Mouse (Mus musculus): ENCODE results near the gene Mapk7. TPM values are rescaled to one million over a fixed set of nuclear protein-coding genes. Genes with fewer than 3 reads are reported as not detected.

Gene Mapk7
- total and polyA plus RNA-seq, 3 experiments: 12.4 to 32.3 (median 12.7) TPM

DNA sequence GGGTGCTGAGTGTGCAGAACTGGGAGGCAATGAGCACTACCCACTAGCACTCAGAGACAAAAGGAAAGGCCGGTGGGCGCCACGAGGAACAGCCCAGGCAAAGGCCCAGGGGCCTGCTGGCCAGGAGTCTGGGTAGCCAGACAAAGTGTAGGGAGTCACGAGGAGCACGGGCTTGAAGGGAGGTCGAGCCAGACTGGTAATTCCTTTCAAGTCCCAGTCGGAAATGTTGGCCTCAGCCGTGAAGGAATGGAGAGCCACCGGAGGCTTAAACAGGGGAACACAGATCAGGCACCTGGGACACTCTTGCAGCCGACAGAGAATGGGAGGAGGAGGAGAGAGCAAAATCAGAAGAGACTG lies 10.0 kb downstream of the Mapk7 start:
- Histone ChIP-seq H3K4me1 (ENCODE audit: insufficient read depth, low read depth, low read length) (peaks cover 5% of the 10 kb centered on the region), H3K9me3 (replicated peaks) (no peaks in the 10 kb centered on the region), H3K4me3 (ENCODE audit: low read depth, low read length) (no peak overlapping the region), H3K27me3 (ENCODE audit: insufficient read depth, low read length) (peaks cover 31% of the 10 kb centered on the region), H3K36me3 (replicated peaks) (peaks cover 19% of the 10 kb centered on the region)
- ATAC-seq (ENCODE audit: extremely low read depth, insufficient number of reproducible peaks, low FRiP score, poor library complexity, severe bottlenecking): no peak
- TF ChIP-seq POLR2AphosphoS5 (IDR thresholded peaks at IDR 0.05; ENCODE audit: insufficient replicate concordance, low read depth, low read length) (no peak), GATA1 (IDR thresholded peaks at IDR 0.05; ENCODE audit: borderline replicate concordance, low read length) (no peak), GATA2 (IDR thresholded peaks at IDR 0.05; ENCODE audit: borderline replicate concordance, low read depth, low read length) (no peak), CTCF (IDR thresholded peaks at IDR 0.05; ENCODE audit: low read depth, low read length) (no peak), TAL1 (conservative IDR thresholded peaks at IDR 0.05; ENCODE audit: low read depth, low read length) (no peak)
- no peak for DNase-seq (ENCODE audit: low spot score)

DNA sequence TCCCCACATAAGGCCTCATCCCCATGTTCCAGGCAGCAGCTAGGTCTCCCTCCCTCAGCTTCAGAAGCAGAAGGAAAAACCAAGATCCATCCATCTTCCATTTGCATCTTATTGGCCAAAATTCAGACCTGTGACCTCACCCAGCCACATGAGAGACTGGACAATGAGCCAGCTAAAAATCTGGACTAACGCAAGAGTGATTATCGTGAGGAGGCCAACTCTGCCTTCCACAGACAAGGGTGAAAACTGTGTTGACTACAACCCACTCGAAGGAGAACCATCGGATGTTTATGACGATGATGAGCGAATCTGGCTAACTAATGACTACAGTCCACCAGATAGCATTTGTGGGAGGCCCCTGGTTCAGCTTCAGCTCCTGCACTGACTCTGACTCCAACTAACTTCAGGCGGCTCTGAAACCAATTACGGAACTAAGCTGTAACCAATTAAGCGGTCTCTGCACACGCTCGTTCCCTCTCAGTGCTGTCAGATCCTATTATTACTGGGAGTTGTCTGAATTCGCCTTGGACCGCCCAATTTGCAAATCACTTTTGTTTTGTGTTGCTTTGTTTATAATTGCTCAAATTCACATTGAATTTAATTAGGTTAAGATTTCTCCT lies 10.9 kb downstream of the Mapk7 start:
- TF ChIP-seq CTCF (IDR thresholded peaks at IDR 0.05; ENCODE audit: low read depth, low read length): no peak
- TF ChIP-seq GATA1 (IDR thresholded peaks at IDR 0.05; ENCODE audit: borderline replicate concordance, low read length): no peak
- Histone ChIP-seq H3K9me3 (replicated peaks) (no peaks in the 10 kb centered on the region), H3K4me3 (ENCODE audit: low read depth, low read length) (no peak overlapping the region), H3K36me3 (replicated peaks) (peaks cover 10% of the 10 kb centered on the region), H3K27me3 (ENCODE audit: insufficient read depth, low read length) (peaks cover 31% of the 10 kb centered on the region), H3K4me1 (ENCODE audit: insufficient read depth, low read depth, low read length) (peaks cover 5% of the 10 kb centered on the region)
- DNase-seq (ENCODE audit: low spot score): no peak
- ATAC-seq (ENCODE audit: extremely low read depth, insufficient number of reproducible peaks, low FRiP score, poor library complexity, severe bottlenecking): no peak

DNA sequence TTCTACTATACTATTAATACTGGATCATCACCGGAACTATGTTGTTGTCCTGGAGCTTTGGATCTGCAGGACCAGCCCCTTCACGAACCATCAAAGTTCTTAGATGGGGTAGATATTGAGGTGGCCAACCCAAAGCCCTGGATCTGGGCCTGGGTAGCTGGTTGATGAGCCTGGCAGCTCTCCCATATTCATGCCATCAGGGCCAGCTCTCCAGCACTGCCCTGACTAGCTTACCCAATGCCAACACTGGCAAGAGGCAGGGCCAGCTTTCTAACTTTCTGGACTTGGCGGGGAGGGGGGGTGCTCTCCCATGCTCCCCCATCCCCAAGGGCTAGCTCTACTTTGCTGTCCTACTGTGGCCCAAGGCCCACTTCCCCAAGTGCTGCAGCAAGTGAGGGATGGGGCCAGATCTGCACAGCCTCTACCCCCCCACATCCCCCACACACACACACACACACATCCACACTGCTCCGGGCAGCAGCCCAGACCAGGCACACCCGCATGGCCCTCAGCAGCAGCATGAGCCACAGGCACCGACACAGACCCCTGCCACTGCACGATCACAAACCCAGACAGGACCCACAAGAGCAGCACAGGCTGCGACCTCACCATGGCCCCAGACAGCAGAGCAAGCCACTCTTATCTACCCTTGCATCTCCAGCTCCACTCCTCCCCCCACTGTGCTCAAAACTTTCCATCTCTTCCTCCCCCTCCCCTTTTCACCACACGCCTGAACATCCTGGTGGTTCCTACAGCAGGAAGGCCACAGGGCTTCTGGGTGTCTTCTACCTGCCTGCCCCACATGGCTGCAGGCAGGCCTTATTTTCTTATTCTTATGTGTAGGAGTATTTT lies 12.7 kb downstream of the Mapk7 start:
- no peaks in the 10 kb centered on the region for H3K36me3 ChIP-seq (replicated peaks)
- ATAC-seq (ENCODE audit: extremely low read depth, insufficient number of reproducible peaks, low FRiP score, poor library complexity, severe bottlenecking): no peak
- H3K4me1 ChIP-seq (ENCODE audit: insufficient read depth, low read depth, low read length): peaks cover 5% of the 10 kb centered on the region
- H3K4me3 ChIP-seq (ENCODE audit: low read depth, low read length): no peak overlapping the region
- H3K27me3 ChIP-seq (ENCODE audit: insufficient read depth, low read length): peaks cover 34% of the 10 kb centered on the region
- TF ChIP-seq GATA1 (IDR thresholded peaks at IDR 0.05; ENCODE audit: borderline replicate concordance, low read length): no peak
- TF ChIP-seq POLR2AphosphoS5 (IDR thresholded peaks at IDR 0.05; ENCODE audit: insufficient replicate concordance, low read depth, low read length): no peak
- TF ChIP-seq CTCF (IDR thresholded peaks at IDR 0.05; ENCODE audit: low read depth, low read length): no peak
- no peak for TF ChIP-seq TAL1 (conservative IDR thresholded peaks at IDR 0.05; ENCODE audit: low read depth, low read length)
- no peak for TF ChIP-seq GATA2 (IDR thresholded peaks at IDR 0.05; ENCODE audit: borderline replicate concordance, low read depth, low read length)
- no peak for DNase-seq (ENCODE audit: low spot score)
- H3K9me3 ChIP-seq (replicated peaks): no peaks in the 10 kb centered on the region

DNA sequence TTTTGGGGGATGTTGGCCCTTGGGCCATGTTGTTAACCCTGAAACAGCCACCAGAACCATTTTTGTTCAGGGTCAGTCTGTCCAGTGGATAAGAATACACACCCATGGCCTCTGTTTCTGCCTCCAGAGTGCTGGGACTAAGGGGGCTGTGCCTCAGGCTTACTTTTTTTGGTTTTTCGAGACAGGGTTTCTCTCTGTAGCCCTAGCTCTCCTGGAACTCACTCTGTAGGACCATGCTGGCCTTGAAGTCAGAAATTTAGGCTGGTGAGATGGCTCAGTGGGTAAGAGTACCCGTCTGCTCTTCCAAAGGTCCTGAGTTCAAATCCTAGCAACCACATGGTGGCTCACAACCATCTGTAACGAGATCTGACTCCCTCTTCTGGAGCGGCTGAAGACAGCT lies 15.4 kb downstream of the Mapk7 start:
- Histone ChIP-seq H3K4me1 (ENCODE audit: insufficient read depth, low read depth, low read length) (peaks cover 5% of the 10 kb centered on the region), H3K4me3 (ENCODE audit: low read depth, low read length) (no peak overlapping the region), H3K27me3 (ENCODE audit: insufficient read depth, low read length) (peaks cover 16% of the 10 kb centered on the region), H3K36me3 (replicated peaks) (no peaks in the 10 kb centered on the region), H3K9me3 (replicated peaks) (no peaks in the 10 kb centered on the region)
- TF ChIP-seq POLR2AphosphoS5 (IDR thresholded peaks at IDR 0.05; ENCODE audit: insufficient replicate concordance, low read depth, low read length): no peak
- no peak for TF ChIP-seq GATA1 (IDR thresholded peaks at IDR 0.05; ENCODE audit: borderline replicate concordance, low read length)
- TF ChIP-seq GATA2 (IDR thresholded peaks at IDR 0.05; ENCODE audit: borderline replicate concordance, low read depth, low read length): no peak
- no peak for ATAC-seq (ENCODE audit: extremely low read depth, insufficient number of reproducible peaks, low FRiP score, poor library complexity, severe bottlenecking)
- DNase-seq (ENCODE audit: low spot score): no peak

DNA sequence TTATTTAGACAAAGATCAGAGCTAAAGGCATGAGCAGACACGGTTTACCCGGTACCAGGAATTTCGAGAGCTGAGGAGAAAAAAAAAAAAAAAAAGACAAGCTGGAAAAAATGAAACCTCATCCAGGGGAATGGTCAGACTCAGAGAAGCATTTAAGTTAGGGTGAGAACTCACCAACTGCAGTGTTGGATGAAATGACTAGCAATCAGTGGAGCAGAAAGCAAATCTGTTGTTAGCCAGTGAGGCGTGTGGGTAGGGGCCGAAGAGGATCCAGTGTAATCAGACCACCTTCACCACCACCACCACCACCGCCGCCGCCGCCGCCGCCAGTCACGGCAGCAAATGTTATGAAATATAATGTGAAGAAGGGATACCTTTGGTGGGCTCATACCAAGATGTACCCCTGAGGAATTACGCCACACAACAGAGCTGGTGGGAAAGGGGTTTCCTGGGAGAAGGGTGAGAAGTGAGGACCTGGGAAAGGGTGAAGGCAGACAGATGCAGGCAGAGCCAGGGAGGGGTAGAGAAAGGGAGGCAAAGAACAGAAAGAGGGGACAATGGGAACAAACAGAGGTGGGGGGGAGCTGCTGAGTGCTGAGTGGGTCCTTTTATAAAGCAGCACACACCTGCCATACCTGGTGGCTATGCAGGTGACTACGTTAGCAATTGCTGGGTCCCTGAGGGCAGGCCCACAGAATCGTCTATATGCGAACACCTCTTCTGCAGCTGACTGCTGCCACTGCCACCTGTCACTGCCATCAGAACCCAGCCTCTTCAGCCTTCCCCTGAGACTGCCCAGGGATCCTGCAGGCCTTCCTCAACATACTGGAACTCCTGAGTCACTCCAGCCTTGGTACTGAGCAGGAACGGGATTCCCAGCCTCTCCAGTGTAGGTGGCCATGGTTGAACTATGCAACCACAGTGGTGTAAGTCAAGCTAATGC lies 16.4 kb downstream of the Mapk7 start:
- ATAC-seq (ENCODE audit: extremely low read depth, insufficient number of reproducible peaks, low FRiP score, poor library complexity, severe bottlenecking) (no peak), DNase-seq (ENCODE audit: low spot score) (no peak)
- Histone ChIP-seq H3K4me1 (ENCODE audit: insufficient read depth, low read depth, low read length) (peaks cover 5% of the 10 kb centered on the region), H3K4me3 (ENCODE audit: low read depth, low read length) (no peak overlapping the region), H3K27me3 (ENCODE audit: insufficient read depth, low read length) (peaks cover 11% of the 10 kb centered on the region), H3K36me3 (replicated peaks) (no peaks in the 10 kb centered on the region), H3K9me3 (replicated peaks) (no peaks in the 10 kb centered on the region)
- TF ChIP-seq GATA2 (IDR thresholded peaks at IDR 0.05; ENCODE audit: borderline replicate concordance, low read depth, low read length) (no peak), TAL1 (conservative IDR thresholded peaks at IDR 0.05; ENCODE audit: low read depth, low read length) (no peak), CTCF (IDR thresholded peaks at IDR 0.05; ENCODE audit: low read depth, low read length) (no peak), POLR2AphosphoS5 (IDR thresholded peaks at IDR 0.05; ENCODE audit: insufficient replicate concordance, low read depth, low read length) (no peak)

DNA sequence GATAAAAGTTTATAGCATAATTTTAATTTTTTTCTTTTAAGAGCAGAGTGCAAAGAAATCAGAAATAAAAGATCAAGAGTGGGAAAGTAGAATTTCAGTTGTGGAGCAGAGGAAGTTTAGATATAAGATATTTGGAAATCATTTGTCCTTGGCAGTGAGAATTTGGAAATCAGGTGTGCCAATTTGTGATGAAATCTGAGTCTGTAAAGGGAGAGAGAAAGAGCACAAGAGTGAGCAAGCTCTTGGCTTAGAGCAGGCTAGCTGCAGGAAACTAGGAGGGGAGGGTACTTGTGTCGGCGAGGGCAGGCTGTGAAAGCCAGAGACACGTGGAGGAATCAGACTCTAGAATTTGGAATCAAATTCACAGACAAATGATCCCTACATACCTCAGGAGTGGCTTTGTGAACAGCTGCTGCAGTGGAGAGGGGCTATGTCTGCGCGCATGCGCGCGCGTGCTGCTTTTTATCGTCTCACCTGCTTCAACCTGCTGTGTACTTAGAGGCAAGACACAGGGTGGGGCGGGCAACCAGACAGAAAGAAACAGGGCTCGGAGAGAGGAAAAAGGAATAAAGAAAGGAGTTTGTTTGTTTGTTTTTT lies 17.3 kb downstream of the Mapk7 start:
- peaks cover 5% of the 10 kb centered on the region for H3K4me1 ChIP-seq (ENCODE audit: insufficient read depth, low read depth, low read length)
- H3K27me3 ChIP-seq (ENCODE audit: insufficient read depth, low read length): peaks cover 11% of the 10 kb centered on the region
- H3K36me3 ChIP-seq (replicated peaks): no peaks in the 10 kb centered on the region
- no peak for DNase-seq (ENCODE audit: low spot score)
- TF ChIP-seq CTCF (IDR thresholded peaks at IDR 0.05; ENCODE audit: low read depth, low read length) (no peak), TAL1 (conservative IDR thresholded peaks at IDR 0.05; ENCODE audit: low read depth, low read length) (no peak), GATA2 (IDR thresholded peaks at IDR 0.05; ENCODE audit: borderline replicate concordance, low read depth, low read length) (no peak), GATA1 (IDR thresholded peaks at IDR 0.05; ENCODE audit: borderline replicate concordance, low read length) (no peak)
- no peaks in the 10 kb centered on the region for H3K9me3 ChIP-seq (replicated peaks)
- no peak for ATAC-seq (ENCODE audit: extremely low read depth, insufficient number of reproducible peaks, low FRiP score, poor library complexity, severe bottlenecking)
- H3K4me3 ChIP-seq (ENCODE audit: low read depth, low read length): no peak overlapping the region
